Mouse (Mus musculus): ENCODE measurements around the gene Rpgrip1. TPM values are rescaled to one million over a fixed set of nuclear protein-coding genes. Genes with fewer than 3 reads are reported as not detected.

Gene Rpgrip1
- polyA plus RNA-seq, 1 experiment from 2014 or later: 61.8 TPM

DNA sequence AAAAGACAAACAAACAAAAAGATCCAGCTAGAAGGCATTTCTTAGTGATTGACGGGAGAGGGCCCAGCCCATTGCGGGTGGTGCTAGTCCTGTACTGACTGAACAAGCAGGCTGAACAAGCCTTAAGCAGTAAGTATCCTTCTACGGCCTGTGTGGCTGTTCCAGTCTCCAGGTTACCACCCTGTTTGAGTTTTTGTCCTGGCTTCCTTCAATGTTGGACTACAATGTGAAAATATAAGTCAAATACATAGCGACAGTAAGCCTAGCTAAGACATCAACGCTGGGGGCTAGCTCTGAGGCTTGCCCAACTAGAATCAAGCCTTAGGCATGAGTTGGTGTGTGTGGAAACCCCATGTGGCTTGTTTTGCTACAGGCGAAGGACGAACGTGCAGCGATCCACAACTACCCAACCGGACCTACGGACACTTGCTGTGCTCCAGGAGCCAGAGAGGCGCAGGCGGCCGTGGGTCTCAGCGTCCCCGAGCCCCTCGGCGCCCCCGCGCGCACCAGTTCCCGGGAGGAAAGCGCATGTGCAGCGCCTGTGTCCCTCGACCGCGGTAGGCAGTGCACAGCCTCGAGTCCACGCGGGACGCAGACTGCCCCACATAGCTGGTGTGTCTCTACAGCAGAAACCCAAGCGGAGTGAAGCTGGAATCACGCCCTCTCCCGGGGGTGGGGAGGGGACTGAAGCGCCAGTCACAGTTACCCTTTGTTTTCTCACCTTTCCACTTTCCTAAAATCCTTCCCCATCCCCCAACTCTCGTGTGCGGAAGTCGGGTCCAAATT lies 8.5 kb downstream of the Rpgrip1 start:
- H3K4me3 ChIP-seq: peak overlapping the region; percentile 50
- 0 out of 2 replicates have a peak, but pooled peaks cover 6% of the 10 kb centered on the region for H3K27me3 ChIP-seq
- H3K9me3 ChIP-seq: no peaks in the 10 kb centered on the region
- H3K36me3 ChIP-seq: no peaks in the 10 kb centered on the region
- WGBS: under 1% methylated on average over 38 of the region's 38 CpGs
- peaks cover 17% of the 10 kb centered on the region for H3K4me1 ChIP-seq
- ATAC-seq (ENCODE audit: borderline replicate concordance, extremely low read depth, low FRiP score, low TSS enrichment): peak; percentile 88
- H3K9ac ChIP-seq: peak overlapping the region; percentile 53
- H3K27ac ChIP-seq: peak overlapping the region; percentile 93
- peak overlapping the region; percentile 95 for H3K4me2 ChIP-seq

DNA sequence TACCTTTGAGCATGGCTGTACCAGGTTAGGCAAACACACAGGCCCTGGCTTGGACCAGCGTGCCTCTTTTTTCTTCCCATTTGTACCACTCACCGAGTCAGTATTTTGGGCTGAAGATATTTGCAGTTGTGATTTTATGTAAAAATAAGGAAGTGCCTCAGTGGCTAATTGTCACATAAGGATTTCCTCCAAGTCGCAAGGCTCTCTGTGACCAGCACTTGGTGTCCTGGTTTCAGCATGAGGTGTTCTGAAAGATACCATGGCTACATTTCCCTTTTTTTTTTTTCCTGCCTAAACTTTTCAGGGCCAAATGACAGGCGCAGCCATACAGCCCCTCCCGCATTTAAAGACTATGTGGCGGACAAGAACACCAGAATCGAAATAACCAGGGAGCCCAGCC lies 9.7 kb downstream of the Rpgrip1 start:
- H3K27me3 ChIP-seq: 0 out of 2 replicates have a peak, but pooled peaks cover 6% of the 10 kb centered on the region
- peak overlapping the region; percentile 50 for H3K4me3 ChIP-seq
- H3K9me3 ChIP-seq: no peaks in the 10 kb centered on the region
- no peak overlapping the region for H3K9ac ChIP-seq
- H3K4me2 ChIP-seq: peak overlapping the region; percentile 95
- ATAC-seq (ENCODE audit: borderline replicate concordance, extremely low read depth, low FRiP score, low TSS enrichment): no peak
- no peak overlapping the region for H3K27ac ChIP-seq
- no peaks in the 10 kb centered on the region for H3K36me3 ChIP-seq
- 46% methylated on average over 7 of the region's 7 CpGs for WGBS
- peaks cover 17% of the 10 kb centered on the region for H3K4me1 ChIP-seq

- 18% methylated on average over 4 of the region's 4 CpGs for WGBS
- no peak overlapping the region for H3K4me2 ChIP-seq
- no peaks in the 10 kb centered on the region for H3K9me3 ChIP-seq
- no peak overlapping the region for H3K27ac ChIP-seq
- 0 out of 2 replicates have a peak, but pooled peaks cover 6% of the 10 kb centered on the region for H3K27me3 ChIP-seq
- no peak overlapping the region for H3K4me3 ChIP-seq
- peaks cover 9% of the 10 kb centered on the region for H3K4me1 ChIP-seq
- no peaks in the 10 kb centered on the region for H3K36me3 ChIP-seq
- ATAC-seq (ENCODE audit: borderline replicate concordance, extremely low read depth, low FRiP score, low TSS enrichment): no peak
- H3K9ac ChIP-seq: no peak overlapping the region
These were observed 13.4 kb downstream of the Rpgrip1 start for GRCm38 (mm10) chr14:52123918-52124317.

DNA sequence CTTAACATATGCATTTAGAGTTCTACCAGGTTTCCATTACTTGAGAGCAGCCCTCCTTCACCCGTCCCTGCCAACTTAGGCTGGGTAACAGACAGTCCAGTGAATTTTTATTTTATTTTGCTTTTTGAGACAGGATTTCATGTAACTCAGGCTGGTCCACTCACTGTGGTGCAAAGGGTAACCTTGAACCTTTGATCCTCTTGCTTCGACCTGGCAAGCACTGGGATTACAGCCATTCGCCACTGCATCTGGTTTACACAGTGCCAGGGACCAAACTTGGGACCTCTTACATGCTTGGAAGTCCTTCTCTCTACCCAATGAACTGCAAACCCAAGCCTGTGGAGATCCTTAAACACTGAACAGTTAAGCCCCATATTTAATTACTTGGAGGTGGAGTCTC lies 14.1 kb downstream of the Rpgrip1 start:
- Histone ChIP-seq H3K9ac (no peak overlapping the region), H3K27me3 (0 out of 2 replicates have a peak, but pooled peaks cover 6% of the 10 kb centered on the region), H3K36me3 (no peaks in the 10 kb centered on the region), H3K4me2 (no peak overlapping the region), H3K4me3 (no peak overlapping the region), H3K27ac (no peak overlapping the region), H3K9me3 (no peaks in the 10 kb centered on the region), H3K4me1 (peaks cover 6% of the 10 kb centered on the region)
- no peak for ATAC-seq (ENCODE audit: borderline replicate concordance, extremely low read depth, low FRiP score, low TSS enrichment)
- 94% methylated on average over 3 of the region's 3 CpGs for WGBS

DNA sequence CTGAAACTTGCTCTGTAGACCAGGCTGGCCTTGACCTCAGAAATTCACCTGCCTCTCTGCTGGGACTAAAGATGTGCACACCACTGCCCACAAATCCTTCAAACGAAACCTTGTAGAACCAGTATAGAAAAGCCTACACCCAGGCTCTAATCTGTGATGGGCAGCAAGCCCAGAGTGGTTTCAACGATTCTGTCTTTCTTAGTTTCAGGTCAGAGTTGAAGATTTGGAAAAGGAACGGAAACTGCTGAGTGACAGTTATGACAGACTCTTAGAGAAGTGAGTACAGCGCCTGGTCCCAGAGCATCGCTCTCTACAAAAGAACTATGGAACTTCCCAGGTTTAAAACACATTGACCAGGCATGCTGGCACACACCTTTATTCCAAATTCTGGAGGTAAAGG lies 23.1 kb downstream of the Rpgrip1 start:
- no peaks in the 10 kb centered on the region for H3K4me1 ChIP-seq
- ATAC-seq (ENCODE audit: borderline replicate concordance, extremely low read depth, low FRiP score, low TSS enrichment): no peak
- H3K27me3 ChIP-seq: no peaks in the 10 kb centered on the region
- no peaks in the 10 kb centered on the region for H3K9me3 ChIP-seq
- H3K9ac ChIP-seq: no peak overlapping the region
- H3K4me2 ChIP-seq: no peak overlapping the region
- no peak overlapping the region for H3K27ac ChIP-seq
- H3K36me3 ChIP-seq: no peaks in the 10 kb centered on the region
- no peak overlapping the region for H3K4me3 ChIP-seq
- 65% methylated on average over 5 of the region's 5 CpGs for WGBS

GRCm38 (mm10) chr14:52140577-52141444 lies 30.3 kb downstream of the Rpgrip1 start:
- H3K27ac ChIP-seq: no peak overlapping the region
- no peak for ATAC-seq (ENCODE audit: borderline replicate concordance, extremely low read depth, low FRiP score, low TSS enrichment)
- 32% methylated on average over 19 of the region's 19 CpGs for WGBS

DNA sequence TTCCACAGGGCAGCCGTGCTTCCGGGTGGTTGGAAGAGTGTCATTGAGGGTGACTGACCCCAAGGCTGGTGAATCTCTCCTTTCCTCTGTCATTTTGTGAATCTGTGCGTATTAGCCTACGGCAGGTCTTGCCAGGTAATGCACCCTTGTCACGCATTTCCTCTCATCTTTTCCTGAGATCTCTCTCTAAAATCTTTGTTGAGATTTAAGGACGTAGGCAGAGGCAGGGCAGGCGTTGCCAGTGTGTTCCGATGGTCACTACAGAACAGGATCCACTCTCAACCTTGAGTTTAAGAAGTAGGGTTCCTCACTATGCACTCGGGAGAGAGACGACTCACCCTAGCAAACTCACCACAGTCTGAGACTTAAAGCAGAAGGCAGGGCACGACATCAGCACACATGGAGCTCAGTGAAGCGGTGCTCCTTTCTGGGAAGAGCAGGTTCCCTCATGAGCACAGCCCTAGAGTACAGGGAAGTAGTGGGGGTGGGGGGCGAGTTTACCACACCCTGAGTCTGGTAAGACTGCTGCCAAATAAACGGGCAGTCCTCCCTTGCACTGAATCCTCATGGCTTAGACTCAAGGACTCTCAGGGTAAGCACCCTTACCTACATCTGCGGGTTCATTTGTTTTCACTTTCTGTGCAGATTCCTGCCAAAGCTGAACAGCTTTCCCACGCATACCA lies 31.1 kb downstream of the Rpgrip1 start:
- Histone ChIP-seq H3K4me3 (no peak overlapping the region), H3K27ac (peak overlapping the region; percentile 6; the same call in 1 of the 2 replicates), H3K4me1 (peaks cover 17% of the 10 kb centered on the region), H3K36me3 (no peaks in the 10 kb centered on the region), H3K4me2 (peak overlapping the region; percentile 44), H3K27me3 (no peaks in the 10 kb centered on the region), H3K9ac (no peak overlapping the region), H3K9me3 (no peaks in the 10 kb centered on the region)
- ATAC-seq (ENCODE audit: borderline replicate concordance, extremely low read depth, low FRiP score, low TSS enrichment): peak; percentile 80
- WGBS: 49% methylated on average over 16 of the region's 16 CpGs

More at GRCm38 (mm10) chr14:52140577-52141444, 30.3 kb downstream of the Rpgrip1 start:
- no peak overlapping the region for H3K9ac ChIP-seq
- no peaks in the 10 kb centered on the region for H3K27me3 ChIP-seq
- no peaks in the 10 kb centered on the region for H3K36me3 ChIP-seq
- H3K4me1 ChIP-seq: peaks cover 17% of the 10 kb centered on the region
- H3K4me3 ChIP-seq: peak overlapping the region; percentile 10
- H3K4me2 ChIP-seq: peak overlapping the region; percentile 44
- H3K9me3 ChIP-seq: no peaks in the 10 kb centered on the region

DNA sequence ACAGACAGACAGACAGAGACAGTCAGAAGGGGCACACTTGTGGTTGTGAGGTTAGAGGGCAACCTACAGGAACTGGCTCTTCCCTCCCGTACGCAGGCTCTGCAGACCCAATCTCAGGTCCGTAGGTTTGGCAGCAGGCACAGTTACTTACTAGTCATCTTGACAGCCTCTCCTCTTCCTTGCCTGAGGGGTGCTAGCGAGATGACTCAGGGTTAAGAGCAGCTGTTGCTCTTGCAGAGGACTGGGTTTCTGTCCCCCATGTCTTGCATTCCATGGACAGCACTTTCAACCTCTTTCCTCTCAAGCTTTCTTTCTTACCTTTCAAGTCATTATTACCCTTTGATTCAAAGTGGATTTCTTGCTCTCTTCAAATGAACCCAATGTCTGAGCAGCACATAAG lies 33.7 kb downstream of the Rpgrip1 start:
- H3K4me3 ChIP-seq: no peak overlapping the region
- H3K27ac ChIP-seq: no peak overlapping the region
- H3K9ac ChIP-seq: no peak overlapping the region
- WGBS: 73% methylated on average over 4 of the region's 4 CpGs
- ATAC-seq (ENCODE audit: borderline replicate concordance, extremely low read depth, low FRiP score, low TSS enrichment): no peak
- peaks cover 17% of the 10 kb centered on the region for H3K4me1 ChIP-seq
- no peak overlapping the region for H3K4me2 ChIP-seq
- H3K36me3 ChIP-seq: no peaks in the 10 kb centered on the region
- H3K9me3 ChIP-seq: no peaks in the 10 kb centered on the region
- H3K27me3 ChIP-seq: no peaks in the 10 kb centered on the region

GRCm38 (mm10) chr14:52146540-52146939 lies 36.0 kb downstream of the Rpgrip1 start:
- Histone ChIP-seq H3K9me3 (no peaks in the 10 kb centered on the region), H3K27me3 (no peaks in the 10 kb centered on the region), H3K9ac (no peak overlapping the region), H3K36me3 (no peaks in the 10 kb centered on the region), H3K4me3 (no peak overlapping the region), H3K4me1 (peaks cover 4% of the 10 kb centered on the region; the same call in 1 of the 2 replicates), H3K4me2 (no peak overlapping the region), H3K27ac (no peak overlapping the region)
- no peak for ATAC-seq (ENCODE audit: borderline replicate concordance, extremely low read depth, low FRiP score, low TSS enrichment)
- WGBS: 61% methylated on average over 4 of the region's 4 CpGs

- Histone ChIP-seq H3K4me1 (no peaks in the 10 kb centered on the region), H3K4me2 (no peak overlapping the region), H3K27me3 (no peaks in the 10 kb centered on the region), H3K9me3 (no peaks in the 10 kb centered on the region), H3K27ac (no peak overlapping the region), H3K4me3 (no peak overlapping the region), H3K9ac (no peak overlapping the region), H3K36me3 (no peaks in the 10 kb centered on the region)
- no peak for ATAC-seq (ENCODE audit: borderline replicate concordance, extremely low read depth, low FRiP score, low TSS enrichment)
- WGBS: 67% methylated on average over 4 of the region's 4 CpGs
These were observed 39.4 kb downstream of the Rpgrip1 start for GRCm38 (mm10) chr14:52149888-52150287.

DNA sequence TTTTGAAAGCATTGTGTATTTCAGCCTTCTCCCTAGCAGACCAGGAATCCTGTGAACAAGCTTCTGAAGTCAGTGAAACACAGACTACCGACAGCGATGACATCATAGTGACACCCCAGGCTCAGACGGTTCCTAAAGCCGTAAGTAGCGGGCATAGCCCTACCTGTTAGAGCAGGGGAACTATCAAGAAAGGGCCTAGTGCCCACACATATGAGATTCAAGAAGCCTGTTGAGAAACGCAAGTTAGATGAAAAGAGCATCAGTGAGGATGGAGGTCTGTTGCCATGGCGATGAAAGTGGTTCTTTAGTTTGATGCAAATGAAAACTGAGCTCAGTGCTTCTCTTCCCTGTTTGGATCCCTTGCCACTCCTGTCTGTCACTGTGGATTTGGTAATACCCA lies 41.7 kb downstream of the Rpgrip1 start:
- Histone ChIP-seq H3K9me3 (no peaks in the 10 kb centered on the region), H3K27ac (no peak overlapping the region), H3K27me3 (no peaks in the 10 kb centered on the region), H3K36me3 (no peaks in the 10 kb centered on the region), H3K4me3 (no peak overlapping the region), H3K4me1 (no peaks in the 10 kb centered on the region), H3K9ac (no peak overlapping the region), H3K4me2 (no peak overlapping the region)
- ATAC-seq (ENCODE audit: borderline replicate concordance, extremely low read depth, low FRiP score, low TSS enrichment): no peak
- 30% methylated on average over 7 of the region's 7 CpGs for WGBS
